Comparison of ENCODE assay signal across 8 mouse cellular contexts in the genomic region with DNA sequence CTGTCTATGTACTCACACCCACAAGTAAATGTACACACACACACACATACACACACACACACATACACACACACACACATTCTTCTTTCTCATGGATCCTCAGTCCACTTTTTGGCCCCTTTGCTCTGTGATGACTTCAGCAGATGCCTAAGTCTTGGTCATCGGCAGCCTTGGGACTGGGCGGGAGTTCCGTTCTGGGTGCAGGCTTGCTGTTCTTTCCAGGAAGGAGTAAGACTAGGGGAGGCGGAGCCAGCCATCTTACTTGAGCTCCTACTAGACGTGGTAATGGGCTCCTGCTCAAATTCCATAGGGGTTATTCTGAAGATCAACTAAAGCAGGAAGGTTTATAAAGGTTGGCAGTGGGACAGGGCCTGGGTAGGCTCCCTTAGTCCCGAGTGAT. TPM values are rescaled to one million over a fixed set of nuclear protein-coding genes. Genes with fewer than 3 reads are reported as not detected.
A peak's percentile ranks its signal among the peaks of the same experiment; 100 is the strongest.
DNase-seq lines count a peak whose midpoint lies in the region; ATAC-seq and TF ChIP-seq lines count a peak whose summit lies in the region.

No protein-coding gene starts in this region.

- no peak for TF ChIP-seq CTCF in embryonic fibroblast, embryonic 13.5 days (IDR thresholded peaks at IDR 0.05; ENCODE audit: borderline replicate concordance, insufficient read depth, low read length)

- 74% methylated on average over 6 of the region's 6 CpGs for WGBS in hindbrain, embryonic 15.5 days
- WGBS in lung, embryonic 16.5 days: 40% methylated on average over 6 of the region's 6 CpGs

- TF ChIP-seq POLR2A in embryonic fibroblast, embryonic 13.5 days (IDR thresholded peaks at IDR 0.05; ENCODE audit: low read depth, low read length): peak; percentile 41

- peak; percentile 38 for DNase-seq in cerebellum, adult 11-12 months
- no peak for DNase-seq in cerebellum, adult 11 months
- DNase-seq in embryo, embryonic 10 days (ENCODE audit: low spot score): no peak
- no peak for DNase-seq in spleen, postnatal 4 days (ENCODE audit: low spot score in 2 of 2)
- no peak for DNase-seq in layer of hippocampus, adult 11-12 months (ENCODE audit: low spot score)

- H3K27me3 ChIP-seq in hindbrain, embryonic 15.5 days: no peaks in the 10 kb centered on the region
- H3K27me3 ChIP-seq in lung, embryonic 16.5 days (ENCODE audit: control insufficient read depth, insufficient read depth, low read depth, low read length): no peaks in the 10 kb centered on the region

- H3K9me3 ChIP-seq in hindbrain, embryonic 15.5 days: no peaks in the 10 kb centered on the region
- no peaks in the 10 kb centered on the region for H3K9me3 ChIP-seq in lung, embryonic 16.5 days (ENCODE audit: control insufficient read depth, low read length)

- no peaks in the 10 kb centered on the region; the same call in 1 of the 2 replicates for H3K4me1 ChIP-seq in embryonic fibroblast, embryonic 13.5 days (ENCODE audit: control insufficient read depth, insufficient read depth, low read length)
- peaks cover 53% of the 10 kb centered on the region for H3K4me1 ChIP-seq in hindbrain, embryonic 15.5 days (replicated peaks)
- peaks cover 41% of the 10 kb centered on the region for H3K4me1 ChIP-seq in lung, embryonic 16.5 days (replicated peaks; ENCODE audit: control insufficient read depth, insufficient read depth, low read length)

- H3K36me3 ChIP-seq in hindbrain, embryonic 15.5 days: peaks cover 5% of the 10 kb centered on the region
- H3K36me3 ChIP-seq in lung, embryonic 16.5 days (ENCODE audit: control insufficient read depth, insufficient read depth, low read length): peaks cover 27% of the 10 kb centered on the region

- H3K27ac ChIP-seq in embryonic fibroblast, embryonic 13.5 days (ENCODE audit: insufficient read depth, low read length): 0 out of 2 replicates have a peak overlapping the region, but pooled peaks have one; percentile 38
- H3K27ac ChIP-seq in hindbrain, embryonic 15.5 days (replicated peaks): no peak overlapping the region
- no peak overlapping the region; the same call in 1 of the 2 replicates for H3K27ac ChIP-seq in lung, embryonic 16.5 days (ENCODE audit: low read length)

- ATAC-seq in hindbrain, embryonic 15.5 days (ENCODE audit: low FRiP score, low read depth): no peak
- ATAC-seq in lung, embryonic 16.5 days (ENCODE audit: low read depth): no peak

- no peak overlapping the region for H3K4me3 ChIP-seq in embryonic fibroblast, embryonic 13.5 days (ENCODE audit: insufficient read depth, low read length)
- H3K4me3 ChIP-seq in hindbrain, embryonic 15.5 days: no peak overlapping the region
- peak overlapping the region; percentile 28 for H3K4me3 ChIP-seq in lung, embryonic 16.5 days (ENCODE audit: low read length)

- H3K4me2 ChIP-seq in hindbrain, embryonic 15.5 days: 0 out of 2 replicates have a peak overlapping the region, but pooled peaks have one; percentile 4
- H3K4me2 ChIP-seq in lung, embryonic 16.5 days (ENCODE audit: low read depth, low read length): peak overlapping the region; percentile 50

- H3K9ac ChIP-seq in hindbrain, embryonic 15.5 days: no peak overlapping the region
- peak overlapping the region; percentile 49 for H3K9ac ChIP-seq in lung, embryonic 16.5 days (ENCODE audit: low read length)

RNA-seq across cellular contexts. Expression of a gene that starts 6.1 kb away (rescaled TPM):
- 54.1 and 62.0 TPM in 2 replicates for polyA plus RNA-seq in embryonic fibroblast, embryonic 13.5 days (2011; ENCODE audit: insufficient read length, low read depth, missing spikeins)
- polyA plus RNA-seq in hindbrain, embryonic 15.5 days (2015; fragmentation: Nextera tagmentation; extraction: Ambion mirVana): 25.4 and 28.7 TPM in 2 replicates
- polyA plus RNA-seq in lung, embryonic 16.5 days (2015; fragmentation: Nextera tagmentation; extraction: Ambion mirVana): 50.1 and 51.6 TPM in 2 replicates

RNA-seq across cellular contexts. Expression of a gene that starts 14.1 kb away (rescaled TPM):
- 31.1 and 36.9 TPM in 2 replicates for polyA plus RNA-seq in embryonic fibroblast, embryonic 13.5 days (2011; ENCODE audit: insufficient read length, low read depth, missing spikeins)
- polyA plus RNA-seq in hindbrain, embryonic 15.5 days (2015; fragmentation: Nextera tagmentation; extraction: Ambion mirVana): 88.6 and 94.7 TPM in 2 replicates
- 65.2 and 67.2 TPM in 2 replicates for polyA plus RNA-seq in lung, embryonic 16.5 days (2015; fragmentation: Nextera tagmentation; extraction: Ambion mirVana)

RNA-seq across cellular contexts. Expression of a gene that starts 14.9 kb away (rescaled TPM):
- polyA plus RNA-seq in embryonic fibroblast, embryonic 13.5 days (2011; ENCODE audit: insufficient read length, low read depth, missing spikeins): 7.8 and 8.3 TPM in 2 replicates
- polyA plus RNA-seq in hindbrain, embryonic 15.5 days (2015; fragmentation: Nextera tagmentation; extraction: Ambion mirVana): 14.1 and 14.8 TPM in 2 replicates
- polyA plus RNA-seq in lung, embryonic 16.5 days (2015; fragmentation: Nextera tagmentation; extraction: Ambion mirVana): 19.8 and 19.9 TPM in 2 replicates

RNA-seq across cellular contexts. Expression of a gene that starts 25.2 kb away (rescaled TPM):
- polyA plus RNA-seq in embryonic fibroblast, embryonic 13.5 days (2011; ENCODE audit: insufficient read length, low read depth, missing spikeins): 0.42 and 0.74 TPM in 2 replicates
- polyA plus RNA-seq in hindbrain, embryonic 15.5 days (2015; fragmentation: Nextera tagmentation; extraction: Ambion mirVana): 2.6 and 3.2 TPM in 2 replicates
- 0.21 and 0.33 TPM in 2 replicates for polyA plus RNA-seq in lung, embryonic 16.5 days (2015; fragmentation: Nextera tagmentation; extraction: Ambion mirVana)

RNA-seq across cellular contexts. Expression of a gene that starts 27.0 kb away (rescaled TPM):
- polyA plus RNA-seq in embryonic fibroblast, embryonic 13.5 days (2011; ENCODE audit: insufficient read length, low read depth, missing spikeins): 94.9 and 96.8 TPM in 2 replicates
- polyA plus RNA-seq in hindbrain, embryonic 15.5 days (2015; fragmentation: Nextera tagmentation; extraction: Ambion mirVana): 74.7 and 90.5 TPM in 2 replicates
- polyA plus RNA-seq in lung, embryonic 16.5 days (2015; fragmentation: Nextera tagmentation; extraction: Ambion mirVana): 26.0 and 26.1 TPM in 2 replicates
